Comparison of ENCODE assay signal across 17 mouse cellular contexts in the genomic region with DNA sequence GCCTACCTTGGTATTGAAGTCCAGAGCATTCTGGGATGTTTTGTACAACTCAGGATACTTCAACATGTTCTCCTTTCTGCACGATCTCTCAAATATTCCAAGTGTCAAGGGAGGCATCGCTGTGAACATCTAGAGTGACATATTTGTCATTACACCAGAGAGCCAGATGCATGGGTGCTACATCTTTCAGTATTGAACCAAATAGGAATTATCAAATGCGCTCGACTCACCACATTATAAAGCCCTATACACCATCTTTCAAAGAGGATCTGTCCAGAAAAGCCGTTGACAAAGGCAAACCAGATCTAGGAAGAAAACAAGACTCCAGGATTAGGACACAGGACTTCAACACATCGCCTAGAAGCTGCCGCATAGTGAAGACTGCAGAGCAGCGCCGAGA. TPM values are rescaled to one million over a fixed set of nuclear protein-coding genes. Genes with fewer than 3 reads are reported as not detected.
"Had no signal": no experiment of that assay in that cellular context is flagged by ENCODE, and none has a peak within 500 bp of the region (broad histone marks: within the 10 kb centered on the region; RNA-seq: fewer than 3 reads in every experiment).

No protein-coding gene starts in this region.

- H3K4me2 ChIP-seq: neural tube, embryonic 13.5 days; neural tube, embryonic 15.5 days; stomach, embryonic 15.5 days had no signal

- H3K4me1 ChIP-seq: stomach, embryonic 15.5 days had no signal

- H3K36me3 ChIP-seq: stomach, embryonic 15.5 days had no signal

- H3K27me3 ChIP-seq: neural tube, embryonic 15.5 days; stomach, embryonic 15.5 days had no signal

- H3K9me3 ChIP-seq: neural tube, embryonic 13.5 days; neural tube, embryonic 15.5 days; stomach, embryonic 15.5 days had no signal

- H3K9ac ChIP-seq: neural tube, embryonic 13.5 days; neural tube, embryonic 15.5 days; stomach, embryonic 15.5 days had no signal

- H3K4me3 ChIP-seq: neural tube, embryonic 13.5 days; neural tube, embryonic 15.5 days; stomach, embryonic 15.5 days had no signal

- H3K27ac ChIP-seq: neural tube, embryonic 13.5 days; neural tube, embryonic 15.5 days; stomach, embryonic 15.5 days; stomach, postnatal 0 days had no signal

- DNase-seq: retina, postnatal 1 day; right cerebral cortex, adult 18-20 months; right cerebral cortex, postnatal 14 days; right cerebral cortex, postnatal 25 days; right cerebral cortex, postnatal 4 days; spleen, adult 18-20 months; thymus, adult 18-20 months; thymus, adult 2 months; thymus, postnatal 14 days; thymus, postnatal 25 days; thymus, postnatal 36 days; thymus, postnatal 4 days had no signal

RNA-seq across cellular contexts. Expression of a gene that starts 52.2 kb away (rescaled TPM):
- total RNA-seq: neutrophil, adult 5-6 weeks had no signal
